Mouse (Mus musculus): ENCODE data around the gene Prkcb. TPM values are rescaled to one million over a fixed set of nuclear protein-coding genes. Genes with fewer than 3 reads are reported as not detected.
A peak's percentile ranks its signal among the peaks of the same experiment; 100 is the strongest.
"Not testable (repeated sequence)": the region's sequence is repeated elsewhere in the genome, so short reads cannot be mapped to it uniquely, and the experiment has no call there.

Gene Prkcb
- 4.1 and 7.2 TPM in 2 replicates for polyA plus RNA-seq (2015; fragmentation: Nextera tagmentation; extraction: Ambion mirVana)

- H3K9me3 ChIP-seq (ENCODE audit: control insufficient read depth, low read length): no peaks in the 10 kb centered on the region
- peak within 1 kb of the TSS; percentile 63 for H3K4me3 ChIP-seq (ENCODE audit: low read length)
- peaks cover 11% of the 10 kb centered on the region; the same call in 1 of the 2 replicates for H3K4me1 ChIP-seq (ENCODE audit: control insufficient read depth, insufficient read depth, low read length)
- 7% methylated on average over 37 of the region's 42 CpGs for WGBS
- H3K4me2 ChIP-seq (ENCODE audit: low read depth, low read length): peak within 1 kb of the TSS; percentile 97
- H3K27ac ChIP-seq (ENCODE audit: low read length): no peak within 1 kb of the TSS
- ATAC-seq: peak; percentile 89
- H3K36me3 ChIP-seq (ENCODE audit: control insufficient read depth, insufficient read depth, low read length): no peaks in the 10 kb centered on the region
- peaks cover 28% of the 10 kb centered on the region for H3K27me3 ChIP-seq (replicated peaks; ENCODE audit: control insufficient read depth, insufficient read depth, low read length)
- peak within 1 kb of the TSS; percentile 56 for H3K9ac ChIP-seq (ENCODE audit: low read depth, low read length)
Measured at GRCm38 (mm10) chr7:122288605-122289242, at the start of gene Prkcb. Gene Prkcb, plus strand, starts transcription at chr7:122288751.

- H3K9ac ChIP-seq (ENCODE audit: low read depth, low read length): no peak overlapping the region
- no peak overlapping the region for H3K27ac ChIP-seq (ENCODE audit: low read length)
- H3K27me3 ChIP-seq (replicated peaks; ENCODE audit: control insufficient read depth, insufficient read depth, low read length): no peaks in the 10 kb centered on the region
- no peaks in the 10 kb centered on the region for H3K36me3 ChIP-seq (ENCODE audit: control insufficient read depth, insufficient read depth, low read length)
- ATAC-seq: peak; percentile 55
- 89% methylated on average over 2 of the region's 2 CpGs for WGBS
- H3K4me2 ChIP-seq (ENCODE audit: low read depth, low read length): no peak overlapping the region
- H3K4me1 ChIP-seq (ENCODE audit: control insufficient read depth, insufficient read depth, low read length): no peaks in the 10 kb centered on the region
- no peaks in the 10 kb centered on the region for H3K9me3 ChIP-seq (ENCODE audit: control insufficient read depth, low read length)
- H3K4me3 ChIP-seq (ENCODE audit: low read length): no peak overlapping the region
Measured at GRCm38 (mm10) chr7:122238939-122239338, 49.6 kb upstream of the Prkcb start.

DNA sequence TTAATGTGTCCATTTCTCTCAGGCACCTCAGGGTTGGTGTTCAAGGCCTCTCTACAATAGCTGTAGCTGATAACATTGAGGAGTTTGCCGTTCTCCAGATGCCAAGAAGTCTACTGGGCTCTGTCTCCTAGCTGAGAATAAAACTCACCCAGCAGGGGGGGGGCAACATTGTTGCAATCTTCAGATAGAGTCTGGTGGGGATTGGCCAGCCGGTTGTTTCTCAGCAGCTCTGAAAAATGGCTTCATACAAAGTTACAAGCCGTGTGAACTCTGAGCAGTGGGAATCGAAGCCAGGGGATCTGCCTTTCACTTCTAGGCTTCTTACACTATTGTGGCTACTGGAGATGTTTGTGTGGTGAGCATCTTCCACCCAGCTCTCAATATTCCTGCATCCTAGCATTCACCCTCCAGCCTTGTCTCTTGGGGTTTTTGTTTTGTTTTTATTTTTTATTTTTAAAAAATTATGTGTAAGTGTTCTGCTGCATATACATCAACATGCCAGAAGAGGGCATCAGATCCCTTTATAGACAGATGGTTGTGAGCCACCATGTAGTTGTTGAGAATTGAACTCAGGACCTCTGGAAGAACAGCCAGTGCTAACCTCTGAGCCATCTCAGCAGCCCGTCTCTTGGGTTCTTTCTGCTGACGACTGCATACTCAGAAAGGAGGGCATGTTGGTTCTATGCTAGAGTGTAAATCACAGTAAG, 48.0 kb upstream of the Prkcb start:
- no peak overlapping the region for H3K9ac ChIP-seq (ENCODE audit: low read depth, low read length)
- H3K27me3 ChIP-seq (replicated peaks; ENCODE audit: control insufficient read depth, insufficient read depth, low read length): no peaks in the 10 kb centered on the region
- no peaks in the 10 kb centered on the region for H3K4me1 ChIP-seq (ENCODE audit: control insufficient read depth, insufficient read depth, low read length)
- no peak overlapping the region for H3K4me3 ChIP-seq (ENCODE audit: low read length)
- H3K9me3 ChIP-seq (ENCODE audit: control insufficient read depth, low read length): no peaks in the 10 kb centered on the region
- no peak overlapping the region for H3K4me2 ChIP-seq (ENCODE audit: low read depth, low read length)
- ATAC-seq: no peak
- no peak overlapping the region for H3K27ac ChIP-seq (ENCODE audit: low read length)
- H3K36me3 ChIP-seq (ENCODE audit: control insufficient read depth, insufficient read depth, low read length): no peaks in the 10 kb centered on the region
- WGBS: 74% methylated on average over 6 of the region's 6 CpGs

- WGBS: 46% methylated on average over 1 of the region's 1 CpGs
- Histone ChIP-seq H3K9ac (ENCODE audit: low read depth, low read length) (no peak overlapping the region), H3K4me2 (ENCODE audit: low read depth, low read length) (no peak overlapping the region), H3K27ac (ENCODE audit: low read length) (no peak overlapping the region), H3K36me3 (ENCODE audit: control insufficient read depth, insufficient read depth, low read length) (no peaks in the 10 kb centered on the region), H3K4me3 (ENCODE audit: low read length) (no peak overlapping the region), H3K4me1 (ENCODE audit: control insufficient read depth, insufficient read depth, low read length) (no peaks in the 10 kb centered on the region), H3K27me3 (replicated peaks; ENCODE audit: control insufficient read depth, insufficient read depth, low read length) (no peaks in the 10 kb centered on the region), H3K9me3 (ENCODE audit: control insufficient read depth, low read length) (no peaks in the 10 kb centered on the region)
- peak; percentile 60 for ATAC-seq
Measured at GRCm38 (mm10) chr7:122242260-122242659, 46.3 kb upstream of the Prkcb start.

DNA sequence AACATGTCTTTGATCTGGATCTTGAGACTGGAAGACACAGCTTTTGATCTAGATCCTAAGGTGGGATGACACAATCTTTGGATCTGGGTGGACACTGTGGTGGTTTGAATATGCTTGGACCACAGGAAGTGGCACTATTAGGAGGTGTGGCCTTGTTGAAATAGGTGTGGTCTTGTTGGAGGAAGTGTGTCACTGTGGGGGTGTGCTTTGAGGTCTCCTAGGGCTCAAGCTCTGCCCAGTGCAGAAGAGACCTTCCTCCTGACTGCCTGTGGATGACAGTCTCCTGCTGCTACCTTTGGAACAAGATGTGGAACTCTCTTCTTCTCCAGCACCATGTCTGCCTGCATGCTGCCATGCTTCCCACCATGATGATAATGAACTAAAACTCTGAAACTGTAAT, 45.8 kb upstream of the Prkcb start:
- not testable (repeated sequence) for H3K4me1 ChIP-seq (ENCODE audit: control insufficient read depth, insufficient read depth, low read length); H3K27ac ChIP-seq (ENCODE audit: low read length); H3K4me2 ChIP-seq (ENCODE audit: low read depth, low read length); H3K36me3 ChIP-seq (ENCODE audit: control insufficient read depth, insufficient read depth, low read length); H3K27me3 ChIP-seq (replicated peaks; ENCODE audit: control insufficient read depth, insufficient read depth, low read length); H3K4me3 ChIP-seq (ENCODE audit: low read length); H3K9me3 ChIP-seq (ENCODE audit: control insufficient read depth, low read length); H3K9ac ChIP-seq (ENCODE audit: low read depth, low read length)
- peak; percentile 51; the same call in 1 of the 2 replicates for ATAC-seq

GRCm38 (mm10) chr7:122244166-122244565, 44.4 kb upstream of the Prkcb start:
- H3K9ac ChIP-seq (ENCODE audit: low read depth, low read length): no peak overlapping the region
- H3K4me3 ChIP-seq (ENCODE audit: low read length): no peak overlapping the region

DNA sequence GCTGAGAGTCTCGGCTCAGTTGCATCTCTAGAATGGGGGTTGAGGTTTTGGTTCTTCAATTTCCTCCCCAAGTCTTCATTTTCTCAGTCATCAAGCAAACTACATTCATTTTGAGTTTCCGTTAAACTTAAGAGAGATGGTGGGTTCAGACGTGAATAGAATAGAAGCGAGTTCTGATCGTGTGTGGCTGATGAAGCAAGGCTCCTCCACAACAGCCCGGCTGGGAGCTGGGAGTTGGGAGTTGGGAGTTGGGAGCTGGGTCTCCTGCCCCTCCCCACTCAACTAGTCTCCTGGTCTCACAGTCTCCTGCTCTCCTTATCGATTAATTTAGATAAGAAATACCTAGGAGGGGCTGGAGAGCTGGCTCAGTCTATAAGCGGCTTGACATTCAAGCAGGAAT, 44.0 kb upstream of the Prkcb start:
- no peak for ATAC-seq
- H3K27ac ChIP-seq (ENCODE audit: low read length): no peak overlapping the region
- WGBS: 73% methylated on average over 8 of the region's 8 CpGs

More at GRCm38 (mm10) chr7:122244166-122244565, 44.4 kb upstream of the Prkcb start:
- H3K4me2 ChIP-seq (ENCODE audit: low read depth, low read length): no peak overlapping the region
- H3K9me3 ChIP-seq (ENCODE audit: control insufficient read depth, low read length): no peaks in the 10 kb centered on the region
- no peaks in the 10 kb centered on the region for H3K4me1 ChIP-seq (ENCODE audit: control insufficient read depth, insufficient read depth, low read length)
- no peak overlapping the region for H3K27ac ChIP-seq (ENCODE audit: low read length)
- H3K27me3 ChIP-seq (replicated peaks; ENCODE audit: control insufficient read depth, insufficient read depth, low read length): no peaks in the 10 kb centered on the region
- no peak for ATAC-seq
- H3K36me3 ChIP-seq (ENCODE audit: control insufficient read depth, insufficient read depth, low read length): no peaks in the 10 kb centered on the region
- WGBS: 65% methylated on average over 7 of the region's 7 CpGs

GRCm38 (mm10) chr7:122245976-122246375, 42.6 kb upstream of the Prkcb start:
- Histone ChIP-seq H3K27me3 (replicated peaks; ENCODE audit: control insufficient read depth, insufficient read depth, low read length) (no peaks in the 10 kb centered on the region), H3K36me3 (ENCODE audit: control insufficient read depth, insufficient read depth, low read length) (no peaks in the 10 kb centered on the region), H3K4me3 (ENCODE audit: low read length) (no peak overlapping the region), H3K27ac (ENCODE audit: low read length) (no peak overlapping the region), H3K9ac (ENCODE audit: low read depth, low read length) (no peak overlapping the region), H3K9me3 (ENCODE audit: control insufficient read depth, low read length) (no peaks in the 10 kb centered on the region), H3K4me2 (ENCODE audit: low read depth, low read length) (no peak overlapping the region), H3K4me1 (ENCODE audit: control insufficient read depth, insufficient read depth, low read length) (no peaks in the 10 kb centered on the region)
- ATAC-seq: no peak
- 52% methylated on average over 4 of the region's 5 CpGs for WGBS

More for the DNA sequence above, 44.0 kb upstream of the Prkcb start:
- H3K36me3 ChIP-seq (ENCODE audit: control insufficient read depth, insufficient read depth, low read length): no peaks in the 10 kb centered on the region
- no peak overlapping the region for H3K4me2 ChIP-seq (ENCODE audit: low read depth, low read length)
- no peaks in the 10 kb centered on the region for H3K4me1 ChIP-seq (ENCODE audit: control insufficient read depth, insufficient read depth, low read length)
- no peaks in the 10 kb centered on the region for H3K27me3 ChIP-seq (replicated peaks; ENCODE audit: control insufficient read depth, insufficient read depth, low read length)
- no peak overlapping the region for H3K9ac ChIP-seq (ENCODE audit: low read depth, low read length)
- H3K9me3 ChIP-seq (ENCODE audit: control insufficient read depth, low read length): no peaks in the 10 kb centered on the region
- no peak overlapping the region for H3K4me3 ChIP-seq (ENCODE audit: low read length)

- no peak overlapping the region for H3K27ac ChIP-seq (ENCODE audit: low read length)
- no peaks in the 10 kb centered on the region for H3K4me1 ChIP-seq (ENCODE audit: control insufficient read depth, insufficient read depth, low read length)
- H3K9me3 ChIP-seq (ENCODE audit: control insufficient read depth, low read length): no peaks in the 10 kb centered on the region
- no peaks in the 10 kb centered on the region for H3K36me3 ChIP-seq (ENCODE audit: control insufficient read depth, insufficient read depth, low read length)
- no peak overlapping the region for H3K4me3 ChIP-seq (ENCODE audit: low read length)
- no peak overlapping the region for H3K9ac ChIP-seq (ENCODE audit: low read depth, low read length)
- 84% methylated on average over 10 of the region's 10 CpGs for WGBS
- no peaks in the 10 kb centered on the region for H3K27me3 ChIP-seq (replicated peaks; ENCODE audit: control insufficient read depth, insufficient read depth, low read length)
- ATAC-seq: no peak
- H3K4me2 ChIP-seq (ENCODE audit: low read depth, low read length): no peak overlapping the region
Measured at GRCm38 (mm10) chr7:122247254-122247864, 41.2 kb upstream of the Prkcb start.
